Mouse (Mus musculus) left cerebral cortex, postnatal 4 days (tissue): ENCODE data around the gene Fbxw4. TPM values are rescaled to one million over a fixed set of nuclear protein-coding genes. Genes with fewer than 3 reads are reported as not detected.
A peak's percentile ranks its signal among the peaks of the same experiment; 100 is the strongest.
"Not testable (repeated sequence)": the region's sequence is repeated elsewhere in the genome, so short reads cannot be mapped to it uniquely, and the experiment has no call there.

ENCODE experiments used
- DNase-seq: peaks from one replicate; pipeline ENCODE4 v3.0.0-alpha.2; 2022
- intact Hi-C: fragments of 180-260 bp; cut with DNase I; formaldehyde crosslinking; loops from one replicate; pipeline ENCODE4 v1.15.1; 2025
- total RNA-seq, 2 experiments: library from RNA; stranded (reverse); gene quantifications; 2 replicates each; pipeline ENCODE4 v1.2.3; 2021

The Fbxw4 gene
- total RNA-seq, 2 experiments from 2014 or later, result 31.0 to 37.3 TPM

- intact Hi-C loops, result no loop called here
- peak; percentile 68 for DNase-seq
Measured at GRCm38 (mm10) chr19:45581257-45581656, 78.9 kb downstream of the Fbxw4 start.

- intact Hi-C loops, result no loop called here
- peak; percentile 47 for DNase-seq
Measured at GRCm38 (mm10) chr19:45580235-45580634, 79.9 kb downstream of the Fbxw4 start.

GRCm38 (mm10) chr19:45579416-45579815 lies 80.7 kb downstream of the Fbxw4 start:
- intact Hi-C loops, result loop anchor here (5.0 kb wide), 1 partner anchor 168 kb away; the partner anchor contains the start of gene Npm3
- DNase-seq, result no peak

DNA sequence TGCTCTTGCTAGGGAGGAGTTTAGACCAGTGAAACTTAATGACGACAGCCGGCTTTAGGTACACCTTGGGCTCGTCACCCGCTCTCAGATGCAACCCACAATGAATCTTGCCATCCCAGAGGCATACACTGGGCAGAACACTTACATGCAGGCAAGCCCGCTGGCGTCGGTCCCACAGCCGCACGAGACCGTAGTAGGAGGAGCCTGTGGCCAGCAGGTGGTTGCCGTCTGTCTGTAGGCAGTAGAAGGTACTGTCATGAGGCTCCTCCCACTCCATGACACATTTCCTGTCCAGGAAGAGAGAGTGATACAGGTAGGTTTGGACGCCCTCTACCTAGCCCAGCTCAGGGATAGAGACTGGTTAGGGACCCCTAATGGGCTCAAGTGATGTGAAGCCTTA lies 81.1 kb downstream of the Fbxw4 start:
- intact Hi-C loops, result loop anchor here (5.0 kb wide), 1 partner anchor 168 kb away; the partner anchor contains the start of gene Npm3
- DNase-seq, result peak; percentile 36

GRCm38 (mm10) chr19:45577141-45577750 lies 82.9 kb downstream of the Fbxw4 start:
- intact Hi-C loops, result loop anchor here (5.0 kb wide), 1 partner anchor 170 kb away; the partner anchor contains the start of gene Npm3
- DNase-seq, result no peak

DNA sequence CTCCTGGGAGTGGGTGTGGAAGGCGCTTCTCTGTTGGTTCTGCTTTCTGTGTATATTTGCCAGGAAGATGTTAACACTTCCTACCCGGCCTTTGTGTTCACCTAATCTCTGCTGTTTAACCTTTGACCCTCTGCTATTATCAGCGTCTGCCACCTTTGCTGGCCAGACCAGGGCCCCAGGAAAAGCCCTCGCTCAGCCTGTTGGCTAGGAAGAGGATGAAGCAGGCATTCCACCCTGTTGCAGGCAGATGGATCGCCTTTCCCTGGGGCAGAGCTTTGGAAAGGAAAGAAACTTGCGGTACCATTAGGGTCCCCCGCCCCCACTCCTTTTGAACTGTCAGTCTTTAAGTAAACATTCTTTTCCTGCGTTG lies 84.5 kb downstream of the Fbxw4 start:
- intact Hi-C loops, result loop anchor here (5.0 kb wide), 1 partner anchor 172 kb away; the partner anchor contains the start of gene Npm3
- no peak for DNase-seq

DNA sequence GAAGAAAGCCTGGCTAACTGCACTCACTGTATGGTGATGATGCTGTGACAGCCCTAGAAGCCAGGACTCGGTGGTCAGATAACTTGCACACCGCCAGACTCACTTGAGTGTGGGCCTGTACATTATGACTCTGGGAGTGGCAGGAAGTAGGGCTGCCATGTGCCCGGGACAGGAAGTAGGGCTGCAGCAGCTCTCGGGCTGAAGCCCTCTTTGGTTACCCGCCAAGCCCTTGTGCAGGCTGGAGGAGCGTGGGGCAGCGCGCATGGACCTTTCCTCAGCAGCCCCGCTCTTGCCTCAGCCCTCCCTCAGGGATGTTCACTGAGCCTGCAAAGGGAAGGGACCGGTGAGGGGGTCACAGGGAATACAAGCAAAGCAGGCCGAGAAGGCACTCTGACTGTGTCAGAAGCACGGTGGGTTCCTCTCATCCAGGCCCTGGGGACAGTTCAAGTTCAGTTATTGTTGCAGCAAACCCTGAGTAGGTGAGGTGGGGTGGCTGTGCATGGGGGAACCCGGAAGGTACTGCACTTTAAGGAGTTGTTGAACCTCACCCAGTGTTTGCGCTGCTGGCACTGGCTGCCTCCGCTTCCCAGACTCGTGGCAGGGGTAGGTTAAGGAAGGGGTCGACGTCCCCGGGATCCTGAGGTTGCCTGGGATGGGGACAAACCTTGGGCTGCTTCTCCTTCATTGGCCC lies 85.0 kb downstream of the Fbxw4 start:
- intact Hi-C loops, result loop anchor here (5.0 kb wide), 1 partner anchor 172 kb away; the partner anchor contains the start of gene Npm3
- DNase-seq, result no peak

DNA sequence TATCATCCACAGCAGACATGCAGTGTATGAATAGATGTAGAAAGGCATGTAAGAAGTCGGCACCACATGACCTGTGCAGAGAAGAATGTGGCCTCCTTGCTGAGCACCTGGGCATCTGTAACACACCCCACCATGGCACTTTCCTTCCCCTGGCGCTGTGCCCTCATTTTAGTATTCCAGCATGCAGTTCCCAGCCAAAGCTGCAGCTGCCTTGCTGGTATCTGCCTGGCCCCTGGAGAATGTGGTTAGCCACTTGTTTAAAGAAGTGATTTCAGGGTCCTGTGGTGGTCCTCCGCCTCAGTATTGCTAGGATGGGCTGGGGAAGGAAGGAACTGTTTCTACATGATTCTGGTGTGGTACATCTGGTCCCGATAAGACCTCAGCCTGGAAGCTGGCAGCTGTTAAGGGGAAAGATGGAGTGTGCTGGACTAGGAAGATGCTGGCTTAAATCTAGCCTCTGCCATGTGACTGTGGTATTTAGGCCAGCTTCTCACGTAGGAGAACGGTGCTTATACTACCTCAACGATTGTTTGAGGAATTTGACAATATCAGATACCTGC lies 85.7 kb downstream of the Fbxw4 start:
- no peak for DNase-seq
- intact Hi-C loops, result no loop called here

DNA sequence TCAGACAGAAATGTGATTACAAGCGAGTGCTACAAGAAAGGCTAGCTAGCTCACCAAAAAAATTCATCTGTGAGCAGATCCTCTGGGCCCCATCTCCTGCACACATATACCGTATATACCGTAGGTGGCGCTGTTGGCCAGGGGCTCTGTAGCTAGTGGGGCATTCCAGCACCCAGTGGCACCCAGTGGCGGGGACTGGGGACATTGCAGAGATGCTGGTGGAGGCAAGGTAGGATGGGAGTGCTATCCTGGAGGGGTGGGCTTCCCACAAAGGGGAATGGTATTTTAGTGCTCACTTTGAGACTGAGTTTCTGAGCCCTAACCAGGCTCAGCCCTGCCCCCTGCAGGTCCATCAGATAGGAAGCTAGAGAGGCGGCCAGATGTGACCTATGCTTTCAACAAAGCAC lies 86.2 kb downstream of the Fbxw4 start:
- DNase-seq, result peak; percentile 82
- intact Hi-C loops, result no loop called here

GRCm38 (mm10) chr19:45573033-45573432 lies 87.1 kb downstream of the Fbxw4 start:
- no peak for DNase-seq
- intact Hi-C loops, result no loop called here

DNA sequence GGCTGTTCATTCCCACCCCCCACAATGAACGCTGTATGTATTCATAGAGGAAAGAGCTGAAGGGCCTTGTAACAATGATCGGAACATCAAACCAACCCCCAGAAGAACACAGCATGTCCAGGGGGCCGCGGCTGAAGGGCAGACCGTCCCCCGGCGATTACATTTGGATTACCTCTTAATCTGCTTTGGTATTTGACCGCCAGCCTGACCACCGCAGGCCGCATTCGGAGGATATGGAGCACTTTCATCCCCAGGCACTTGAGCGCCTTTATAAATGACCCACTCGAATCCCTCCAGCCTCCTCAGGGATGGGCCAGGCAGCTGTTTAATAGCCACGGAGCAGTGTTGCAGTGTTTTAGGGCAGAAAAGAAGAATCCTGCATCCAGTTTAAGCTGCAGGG lies 92.7 kb downstream of the Fbxw4 start:
- intact Hi-C loops, result no loop called here
- no peak for DNase-seq

- intact Hi-C loops, result no loop called here
- peak; percentile 47 for DNase-seq
Measured at GRCm38 (mm10) chr19:45565925-45566715, 94.0 kb downstream of the Fbxw4 start.

- DNase-seq, result peak; percentile 78
- intact Hi-C loops, result no loop called here
Measured at GRCm38 (mm10) chr19:45560153-45560890, 99.8 kb downstream of the Fbxw4 start, which contains the start of the genes Poll and Gm17018. Gene Poll, minus strand, starts transcription at chr19:45560531. Gene Gm17018, plus strand, starts transcription at chr19:45560615.

- intact Hi-C loops, result no loop called here
Measured at GRCm38 (mm10) chr19:45554136-45554535, 106.0 kb downstream of the Fbxw4 start.

DNA sequence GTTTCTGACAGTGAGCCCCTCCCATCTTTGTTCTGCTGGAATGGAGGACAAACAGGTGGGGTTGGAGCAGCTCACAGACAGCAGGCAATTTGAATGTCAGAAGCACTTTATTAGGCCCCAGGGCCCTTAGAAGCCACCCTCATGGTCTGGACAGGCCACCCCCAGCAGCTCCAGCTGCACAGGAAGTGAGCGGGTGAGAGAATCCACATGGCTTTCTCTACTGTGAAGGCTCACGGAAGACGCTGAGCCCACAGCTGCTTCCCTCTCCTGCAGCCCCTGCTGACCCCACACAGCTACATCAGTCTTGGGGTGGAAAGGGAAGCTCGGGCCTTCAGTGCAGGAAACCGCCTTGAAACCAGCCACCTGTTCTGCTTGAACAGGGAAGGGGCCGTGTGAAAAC lies 107.9 kb downstream of the Fbxw4 start:
- no peak for DNase-seq
- intact Hi-C loops, result no loop called here

More at GRCm38 (mm10) chr19:45554136-45554535, 106.0 kb downstream of the Fbxw4 start:
- no peak for DNase-seq

GRCm38 (mm10) chr19:45549948-45550347 lies 110.2 kb downstream of the Fbxw4 start:
- intact Hi-C loops, result loop anchor here (10.0 kb wide), 1 partner anchor 85 kb away; no protein-coding TSS in a partner anchor
- no peak for DNase-seq

GRCm38 (mm10) chr19:45549128-45549915 lies 110.8 kb downstream of the Fbxw4 start:
- no peak for DNase-seq
- intact Hi-C loops, result loop anchor here (10.0 kb wide), 1 partner anchor 85 kb away; no protein-coding TSS in a partner anchor

DNA sequence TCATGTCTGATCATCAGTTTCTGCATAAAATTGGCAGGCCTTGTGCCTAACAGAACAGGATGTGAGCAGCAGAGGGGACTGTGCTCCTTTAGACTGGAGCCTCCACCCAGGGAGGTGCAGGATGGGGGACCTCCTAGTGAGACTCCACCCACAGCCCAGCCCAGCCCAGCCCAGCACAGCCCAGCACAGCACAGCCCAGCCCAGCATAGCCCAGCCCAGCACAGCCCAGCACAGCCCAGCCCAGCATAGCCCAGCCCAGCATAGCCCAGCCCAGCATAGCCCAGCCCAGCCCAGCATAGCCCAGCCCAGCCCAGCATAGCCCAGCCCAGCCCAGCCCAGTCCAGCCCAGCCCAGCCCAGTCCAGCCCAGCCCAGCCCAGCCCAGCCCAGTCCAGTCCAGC lies 111.9 kb downstream of the Fbxw4 start:
- DNase-seq, result not testable (repeated sequence)
- intact Hi-C loops, result loop anchor here (10.0 kb wide), 1 partner anchor 83 kb away; no protein-coding TSS in a partner anchor

DNA sequence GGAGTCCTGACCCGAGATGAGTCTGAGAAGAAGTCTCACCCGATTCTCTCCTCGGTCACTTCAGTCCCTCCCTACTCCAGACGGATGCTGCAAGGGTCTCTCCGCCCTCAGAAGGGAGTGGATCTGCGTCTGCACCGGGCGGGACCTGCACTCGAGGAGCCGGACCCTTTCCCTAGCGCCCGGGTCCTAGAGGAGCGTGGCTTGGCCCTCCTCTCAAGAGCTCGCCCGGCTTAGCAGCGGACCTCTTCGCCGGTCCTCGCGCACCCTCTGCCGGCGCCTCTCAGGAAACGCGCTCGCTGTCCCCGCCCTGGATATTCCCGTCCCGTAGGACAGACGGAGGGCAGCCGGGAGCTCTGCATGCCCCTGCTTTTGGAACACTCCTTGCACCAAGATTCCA lies 115.2 kb downstream of the Fbxw4 start:
- intact Hi-C loops, result loop anchor here (2.0 to 10.0 kb wide), 2 partner anchors 80 to 324 kb away; no protein-coding TSS in a partner anchor
- DNase-seq, result peak; percentile 87
